Mouse (Mus musculus) urinary bladder, postnatal 25 days (tissue): ENCODE results near the gene Pdzd2.

Experiments used
- DNase-seq: peaks from one replicate; pipeline ENCODE4 v3.0.0; 2022; ENCODE audit warnings: low spot score

The Pdzd2 gene

DNA sequence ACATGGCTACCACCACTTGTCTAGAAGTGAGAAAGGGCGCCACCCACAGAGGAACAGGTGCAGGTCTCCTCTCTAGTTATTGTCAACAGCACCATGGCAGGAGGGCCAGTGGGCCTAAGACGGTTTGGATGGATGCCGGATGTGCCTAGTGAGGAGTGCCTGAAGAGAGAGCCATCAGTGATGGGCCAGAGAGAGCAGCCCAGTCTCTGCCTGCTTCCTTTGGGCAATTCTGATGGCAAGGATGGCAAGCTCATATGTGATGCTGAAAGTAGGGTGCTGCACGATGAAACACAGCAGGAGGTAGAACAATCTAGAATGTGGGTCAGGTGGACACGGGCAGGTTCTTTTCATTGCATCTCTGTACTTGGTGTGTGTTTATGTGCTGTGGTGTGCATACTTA, 117.0 kb downstream of the Pdzd2 start:
- DNase-seq = no peak

- DNase-seq = no peak
Measured at GRCm38 (mm10) chr15:12622093-12622643, 117.6 kb downstream of the Pdzd2 start.

GRCm38 (mm10) chr15:12619273-12619672, 120.5 kb downstream of the Pdzd2 start:
- DNase-seq = no peak

DNA sequence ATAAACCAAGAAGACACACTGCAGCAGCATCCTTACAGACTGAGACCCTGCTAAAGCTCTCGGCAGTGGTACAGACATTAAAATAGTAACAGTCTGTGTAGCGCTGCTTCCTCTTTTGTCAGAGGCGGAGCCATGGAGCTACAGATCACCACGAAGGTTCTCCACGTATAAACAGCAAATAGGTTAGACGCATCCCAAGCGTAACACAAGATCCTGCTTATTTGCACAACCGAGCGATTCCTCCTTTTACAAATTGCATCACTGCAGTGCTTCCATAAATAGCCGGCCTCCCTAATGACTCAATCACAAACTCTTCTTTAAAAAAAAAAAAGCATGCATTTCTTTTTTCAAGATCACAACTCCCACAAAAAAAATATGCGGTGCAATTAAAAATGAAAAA, 122.1 kb downstream of the Pdzd2 start:
- DNase-seq = no peak

- no peak for DNase-seq
Measured at GRCm38 (mm10) chr15:12617220-12617619, 122.5 kb downstream of the Pdzd2 start.

DNA sequence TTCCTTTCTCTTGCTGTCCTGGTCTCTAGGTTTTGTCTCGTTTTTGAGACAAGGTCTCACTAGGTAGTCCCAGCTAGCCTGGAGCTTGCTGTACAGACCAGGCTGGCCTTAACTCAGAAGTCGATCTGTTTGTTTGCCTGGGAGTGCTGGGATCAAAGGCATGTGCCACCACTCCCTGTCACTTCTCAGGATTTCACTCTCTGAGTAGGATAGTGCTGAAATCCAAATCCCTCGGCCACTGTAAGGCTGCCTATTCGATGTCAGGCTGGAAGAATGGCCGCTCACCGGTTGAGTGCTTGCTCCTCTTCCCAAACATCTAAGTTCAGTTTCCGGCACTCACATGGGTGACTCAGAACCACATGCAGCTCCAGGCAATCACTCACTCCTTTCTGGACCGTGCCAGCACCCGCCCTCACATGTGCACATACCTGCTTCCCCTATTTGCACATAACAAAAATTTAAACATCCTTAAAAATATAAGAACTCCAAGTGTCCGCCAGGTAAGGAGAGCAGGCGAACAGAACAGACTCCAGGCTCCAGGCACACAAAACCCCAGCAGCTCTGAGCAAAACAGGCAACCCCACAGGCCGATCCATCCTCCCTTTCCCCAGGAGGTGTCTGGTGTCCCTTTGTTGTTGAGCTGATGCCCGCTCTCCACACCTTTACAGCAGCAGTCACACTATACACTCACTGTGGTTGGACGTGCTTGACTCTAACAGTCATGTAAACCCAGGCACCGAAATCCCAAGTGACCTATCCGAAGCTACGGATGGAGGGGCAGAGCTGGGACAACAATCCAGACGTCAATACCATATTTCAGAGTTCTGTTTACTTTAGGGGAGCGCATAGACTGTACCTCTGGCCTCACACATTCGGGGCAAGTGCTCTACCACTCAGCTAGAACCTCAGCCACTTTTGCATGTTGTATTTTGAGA, 124.5 kb downstream of the Pdzd2 start:
- no peak for DNase-seq

- DNase-seq = no peak
Measured at GRCm38 (mm10) chr15:12614011-12614410, 125.7 kb downstream of the Pdzd2 start.

DNA sequence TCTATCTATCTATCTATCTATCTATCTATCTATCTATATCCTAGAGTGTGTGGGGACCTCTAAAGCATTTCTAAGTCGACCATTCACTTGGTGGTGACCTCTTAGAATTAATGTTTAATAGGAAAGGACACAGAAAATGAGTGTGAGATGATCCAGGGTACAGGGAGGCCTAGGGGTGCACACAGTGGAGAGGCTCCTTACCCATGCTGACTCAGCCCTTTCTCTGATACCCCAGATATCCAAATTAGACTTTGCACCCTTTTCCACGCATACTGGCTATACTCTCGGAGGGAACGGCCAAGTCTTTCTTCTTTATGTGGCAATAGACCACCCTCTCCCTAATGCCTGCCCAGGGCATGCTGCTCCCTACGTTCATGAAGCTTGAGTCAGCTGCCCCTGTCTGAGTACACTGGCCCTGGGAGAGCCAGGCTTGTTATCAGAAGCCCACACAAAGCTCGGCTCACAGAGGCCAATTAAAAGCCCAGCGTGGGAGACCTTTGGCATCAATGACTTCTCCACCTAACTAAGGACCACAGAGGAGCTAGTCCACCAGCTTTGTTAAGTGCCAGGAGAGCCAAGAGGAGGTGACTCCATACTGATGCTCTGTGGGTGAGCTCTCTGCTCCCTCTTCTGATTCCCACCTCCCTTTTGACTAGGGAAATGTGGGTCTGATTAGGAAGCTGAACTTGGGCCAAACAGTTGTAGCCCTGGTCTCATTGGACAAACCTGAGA, 126.6 kb downstream of the Pdzd2 start:
- no peak for DNase-seq

- DNase-seq = no peak
Measured at GRCm38 (mm10) chr15:12608090-12608489, 131.6 kb downstream of the Pdzd2 start.

DNA sequence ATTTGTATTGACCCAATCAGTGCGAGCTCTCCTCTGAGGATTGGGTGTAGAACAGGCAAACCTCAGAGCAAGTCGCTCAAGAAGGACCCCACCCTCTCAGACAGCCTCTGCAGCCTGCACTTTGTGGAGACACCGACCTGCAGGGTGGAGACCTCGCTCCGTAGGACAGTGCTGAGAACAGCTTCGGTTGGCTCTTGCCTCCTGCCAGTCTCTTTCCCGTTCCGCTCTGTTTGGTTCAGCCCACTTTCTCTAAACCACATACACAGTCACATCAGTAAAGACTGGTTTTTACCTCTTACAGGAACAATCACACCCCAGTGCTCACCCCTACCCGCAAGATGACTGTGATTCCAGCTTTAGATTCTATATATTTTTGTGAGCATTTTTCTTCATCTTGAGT, 133.4 kb downstream of the Pdzd2 start:
- no peak for DNase-seq

DNA sequence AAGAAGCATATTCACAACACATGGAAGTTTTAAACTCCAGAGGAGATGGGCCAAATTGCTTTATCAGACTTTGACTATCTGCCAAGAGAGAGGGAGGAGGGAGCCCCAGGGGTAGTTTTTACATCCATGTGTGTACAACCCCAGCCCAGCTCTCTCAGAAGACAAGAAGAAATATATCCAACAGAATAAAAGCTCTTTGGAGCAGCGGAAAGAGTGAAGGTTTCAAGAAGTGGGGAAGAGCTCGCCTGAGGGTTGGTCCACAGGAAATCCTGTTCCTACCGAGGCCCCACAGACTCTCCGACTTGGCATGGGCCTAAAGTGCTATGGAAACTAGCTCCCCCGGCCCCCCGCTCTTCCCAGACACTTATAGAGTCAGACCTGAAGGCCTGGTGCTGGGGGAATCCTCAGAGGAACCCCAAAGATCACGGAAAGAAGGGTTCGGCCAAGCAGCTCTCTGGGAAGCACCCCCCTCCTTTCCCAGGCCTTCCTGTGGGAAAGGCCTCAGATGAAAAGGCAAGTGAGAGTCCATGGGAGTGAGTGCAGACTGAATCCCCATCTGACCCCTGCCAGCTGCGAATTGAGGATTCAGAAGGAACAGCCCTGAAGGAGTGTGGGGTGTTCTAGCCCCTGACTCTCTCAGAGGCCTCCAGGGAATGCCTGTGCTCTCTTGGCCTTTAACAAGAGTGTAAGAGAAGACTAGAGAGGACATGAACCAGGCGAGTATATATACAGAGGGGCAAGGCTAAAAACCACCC, 134.3 kb downstream of the Pdzd2 start:
- DNase-seq = no peak

DNA sequence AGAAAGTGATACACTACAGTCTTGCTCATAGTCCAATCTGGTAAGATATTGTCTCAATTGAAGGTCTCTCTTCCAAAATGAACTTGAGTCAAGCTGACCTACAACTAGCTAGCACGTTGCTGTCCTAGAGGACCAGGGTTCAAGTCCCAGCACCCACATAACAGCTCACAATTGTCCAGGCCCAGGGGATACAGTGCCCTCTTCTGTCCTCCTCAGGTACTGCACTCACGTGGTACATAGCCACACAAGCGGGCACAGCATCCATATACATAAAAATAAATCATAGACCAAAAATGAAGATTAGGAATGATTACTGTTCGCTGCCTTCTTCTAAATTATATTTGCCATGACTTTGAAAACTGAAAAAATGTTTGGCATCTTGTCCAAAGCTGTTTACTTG, 136.1 kb downstream of the Pdzd2 start:
- DNase-seq = no peak

DNA sequence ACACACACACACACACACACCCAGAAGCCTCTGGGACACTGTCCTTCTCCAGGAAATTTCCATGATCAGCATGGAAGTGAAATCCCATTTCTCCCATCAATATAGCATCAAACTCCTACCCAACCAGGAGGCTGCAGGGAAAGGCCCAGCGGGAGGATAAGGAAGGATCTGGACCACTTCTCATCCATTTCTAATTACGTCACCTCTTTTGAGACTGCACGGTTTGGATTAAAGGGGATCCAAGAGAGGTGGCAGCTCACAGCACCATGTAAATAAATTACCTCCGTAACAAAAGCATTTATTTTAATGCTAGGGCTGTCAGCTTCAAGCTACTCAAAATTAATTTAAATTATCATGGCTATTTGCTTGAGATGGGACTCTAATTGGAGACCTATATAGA, 146.6 kb downstream of the Pdzd2 start:
- DNase-seq = no peak

DNA sequence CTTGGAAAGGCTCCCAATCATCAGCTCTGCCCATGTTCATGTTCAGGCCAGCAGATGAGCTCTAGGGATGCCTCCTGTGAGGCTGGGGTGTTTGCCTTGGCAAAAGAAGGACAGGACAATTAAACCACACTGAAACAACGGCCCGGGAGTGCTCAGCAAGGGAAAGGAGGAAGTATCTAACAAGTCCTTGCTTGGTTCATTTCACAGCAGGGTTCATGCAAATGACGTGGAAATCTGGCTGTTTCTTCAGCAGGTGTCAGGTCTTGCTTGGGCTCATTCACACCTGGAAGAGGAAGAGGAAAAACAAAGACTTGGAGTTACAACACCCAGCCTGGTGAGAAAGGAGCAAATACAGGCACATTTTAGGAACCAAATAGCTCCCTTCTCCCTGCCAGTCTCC, 147.1 kb downstream of the Pdzd2 start:
- no peak for DNase-seq

DNA sequence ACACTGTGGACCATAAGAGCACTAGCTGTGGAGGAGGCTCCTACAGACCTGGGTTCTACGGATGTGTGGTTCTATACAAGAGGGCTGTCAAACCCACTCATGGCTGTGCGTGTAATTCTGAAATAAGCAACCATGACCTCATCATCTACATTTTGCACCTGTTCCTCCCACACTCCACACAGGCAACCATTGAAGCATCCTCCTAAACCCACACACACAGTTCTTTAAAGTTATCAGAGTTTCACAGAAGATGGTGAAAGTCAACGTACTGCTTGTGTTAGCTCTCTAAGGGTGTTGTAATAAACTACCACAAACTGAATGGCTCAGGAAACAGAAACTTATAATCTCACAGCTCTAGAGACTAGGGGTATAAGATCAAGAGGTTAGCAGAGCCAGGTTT, 151.1 kb downstream of the Pdzd2 start:
- DNase-seq = no peak

DNA sequence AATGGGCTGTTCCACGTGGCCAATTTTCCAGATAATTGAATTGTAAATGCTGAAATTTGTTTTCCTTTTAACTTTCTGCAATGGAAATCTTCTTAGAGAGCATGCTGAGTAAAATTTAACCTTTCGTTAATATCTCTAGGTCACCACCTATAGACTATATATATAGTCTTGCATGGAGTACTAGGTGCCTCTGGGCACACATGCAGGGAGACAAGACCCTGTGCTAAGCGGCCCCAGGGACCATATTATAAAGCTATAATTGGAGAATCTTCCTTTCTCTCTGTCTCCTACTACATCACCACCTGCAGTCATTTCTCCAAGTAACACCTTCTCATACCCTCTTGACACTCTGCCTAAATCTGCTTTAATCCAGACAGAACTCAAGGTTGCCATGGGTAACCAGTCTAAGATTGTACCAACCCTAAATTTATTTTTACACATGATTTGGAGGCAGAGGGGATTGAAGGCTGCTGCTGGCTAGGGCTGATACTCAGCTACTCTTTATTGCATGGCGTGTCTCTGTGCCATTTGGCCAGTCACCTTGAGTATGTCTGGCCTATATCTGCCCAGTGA, 152.8 kb downstream of the Pdzd2 start:
- no peak for DNase-seq

- DNase-seq = peak; percentile 28
Measured at GRCm38 (mm10) chr15:12586154-12586553, 153.6 kb downstream of the Pdzd2 start.

- no peak for DNase-seq
Measured at GRCm38 (mm10) chr15:12583051-12583450, 156.7 kb downstream of the Pdzd2 start.

DNA sequence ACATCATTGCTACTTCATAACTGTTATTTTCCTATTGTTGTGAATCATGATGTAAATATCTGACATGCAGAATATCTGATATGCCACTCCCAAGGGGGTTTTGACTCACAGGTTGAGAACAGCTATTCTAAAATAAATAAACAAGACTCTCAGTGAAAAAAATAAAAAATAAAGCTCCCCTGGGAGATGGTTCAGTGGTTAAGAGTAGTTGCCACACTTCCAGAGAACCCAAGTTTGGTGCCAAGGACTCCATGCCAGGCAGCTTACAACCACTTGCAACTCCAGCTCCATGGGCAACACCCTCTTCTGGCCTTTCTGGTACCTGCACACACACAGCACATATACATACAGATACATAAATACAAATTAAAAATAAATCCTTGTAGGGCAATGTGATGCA, 157.3 kb downstream of the Pdzd2 start:
- DNase-seq = no peak

DNA sequence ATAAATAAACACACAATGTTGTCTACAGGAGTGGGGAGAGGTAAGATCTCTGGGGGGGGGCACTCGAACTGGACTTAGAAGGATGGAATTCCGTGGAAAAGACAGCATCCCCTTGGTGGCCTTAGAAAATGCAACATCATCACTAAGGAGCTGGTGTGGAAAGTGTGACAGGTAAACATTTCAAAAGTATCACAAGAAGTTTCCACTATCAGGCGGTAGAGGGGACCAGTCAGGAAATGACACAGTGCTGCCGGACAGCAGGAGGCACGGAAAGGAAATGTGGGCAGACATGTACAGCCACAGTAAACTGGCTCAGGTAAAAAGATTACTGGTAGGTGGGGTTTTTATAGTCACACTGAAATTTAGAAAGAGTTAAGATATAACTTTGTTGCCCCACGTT, 160.5 kb downstream of the Pdzd2 start:
- DNase-seq = no peak

- peak; percentile 34 for DNase-seq
Measured at GRCm38 (mm10) chr15:12578276-12578675, 161.4 kb downstream of the Pdzd2 start.

- DNase-seq = no peak
Measured at GRCm38 (mm10) chr15:12577715-12578114, 162.0 kb downstream of the Pdzd2 start.
